Comparison of ENCODE assay signal across 8 mouse cellular contexts in genomic region chrX:8145153-8145991, GRCm38 (mm10). TPM values are rescaled to one million over a fixed set of nuclear protein-coding genes. Genes with fewer than 3 reads are reported as not detected.
DNase-seq lines count a peak whose midpoint lies in the region; ATAC-seq lines count a peak whose summit lies in the region.

Gene Rbm3, minus strand, starts transcription at chrX:8145880.

- peak within 1 kb of the TSS; percentile 97 for H3K27ac ChIP-seq in hindbrain, embryonic 13.5 days

- peak within 1 kb of the TSS; percentile 58 for H3K4me3 ChIP-seq in hindbrain, embryonic 13.5 days

- peak; percentile 97 for ATAC-seq in hindbrain, embryonic 13.5 days (ENCODE audit: low FRiP score)

- peaks cover 28% of the 10 kb centered on the region for H3K36me3 ChIP-seq in hindbrain, embryonic 13.5 days

- peaks cover 11% of the 10 kb centered on the region for H3K4me1 ChIP-seq in hindbrain, embryonic 13.5 days (replicated peaks)

- H3K27me3 ChIP-seq in hindbrain, embryonic 13.5 days, result no peaks in the 10 kb centered on the region

- peak within 1 kb of the TSS; percentile 85 for H3K9ac ChIP-seq in hindbrain, embryonic 13.5 days

- peak; percentile 94 for DNase-seq in NIH3T3 (ENCODE audit: low read depth)
- peak; percentile 89 to 93 for DNase-seq in cerebellum, postnatal 10 days
- peak; percentile 80 to 82 for DNase-seq in frontal cortex, postnatal 14 days (ENCODE audit: low spot score in 2 of 2)
- DNase-seq in layer of hippocampus, postnatal 25 days (ENCODE audit: extremely low spot score in 1 of 2, low spot score in 1 of 2), result peak; percentile 60 to 70
- DNase-seq in lung, postnatal 25 days (ENCODE audit: low spot score), result peak; percentile 92
- DNase-seq in retina, embryonic 14.5 days (ENCODE audit: low spot score), result peak; percentile 86
- peak; percentile 86 for DNase-seq in thymus, postnatal 4 days

- peak within 1 kb of the TSS; percentile 75 for H3K4me2 ChIP-seq in hindbrain, embryonic 13.5 days

- H3K9me3 ChIP-seq in hindbrain, embryonic 13.5 days, result no peaks in the 10 kb centered on the region

- WGBS in hindbrain, embryonic 13.5 days, result 22% methylated on average over 56 of the region's 65 CpGs

RNA-seq across cellular contexts. Expression of gene Rbm3, which starts in this region (rescaled TPM):
- 336 and 358 TPM in 2 replicates for polyA plus RNA-seq in hindbrain, embryonic 13.5 days (2015; fragmentation: Nextera tagmentation; extraction: Ambion mirVana)
- 100 to 1,000 TPM in 1 of 2 experiments, 10 to 100 TPM in 1; 94.0 to 137 TPM for total RNA-seq in layer of hippocampus, postnatal 25 days (2021)

Comparison
In these comparisons a context has a peak if more than half of its experiments do, and no peak if none do; other contexts are left out.
1. Peak in every context shown above with its lines: DNase-seq, ATAC-seq, H3K4me3 ChIP-seq and H3K27ac ChIP-seq.